Comparison of ENCODE assay signal across 24 mouse cellular contexts in genomic region chr19:16027876-16028670, GRCm38 (mm10). TPM values are rescaled to one million over a fixed set of nuclear protein-coding genes. Genes with fewer than 3 reads are reported as not detected.
DNase-seq lines count a peak whose midpoint lies in the region; ATAC-seq and TF ChIP-seq lines count a peak whose summit lies in the region.
"Had no signal": no experiment of that assay in that cellular context is flagged by ENCODE, and none has a peak within 500 bp of the region (broad histone marks: within the 10 kb centered on the region; RNA-seq: fewer than 3 reads in every experiment).

No protein-coding gene starts in this region.

- no peak for TF ChIP-seq CTCF in lung, postnatal 0 days (IDR thresholded peaks at IDR 0.05)
- TF ChIP-seq CTCF in MEL (IDR thresholded peaks at IDR 0.05 in 2 of 3, conservative IDR thresholded peaks at IDR 0.05 in 1 of 3; ENCODE audit: control insufficient read depth in 1 of 3, insufficient read depth in 1 of 3, low read depth in 2 of 3, low read length in 3 of 3, poor library complexity in 1 of 3, severe bottlenecking in 1 of 3): no peak

- ATAC-seq in lung, postnatal 0 days: no peak

- no peak for TF ChIP-seq POLR2A in MEL (IDR thresholded peaks at IDR 0.05; ENCODE audit: control insufficient read depth in 1 of 2, insufficient read depth in 1 of 2, low read depth in 1 of 2, low read length in 2 of 2, poor library complexity in 1 of 2)
- TF ChIP-seq POLR2A in myocyte (IDR thresholded peaks at IDR 0.05; ENCODE audit: insufficient read length, low read depth): no peak

- H3K9ac ChIP-seq in lung, postnatal 0 days (replicated peaks; ENCODE audit: low read depth): no peak overlapping the region
- H3K9ac ChIP-seq in MEL (ENCODE audit: control insufficient read depth, low read depth, low read length, poor library complexity, severe bottlenecking): peak overlapping the region; percentile 30
- H3K9ac ChIP-seq: hindbrain, embryonic 15.5 days; midbrain, embryonic 13.5 days had no signal

- H3K79me2 ChIP-seq in MEL (ENCODE audit: control insufficient read depth, insufficient read depth, low read length, poor library complexity) (no peaks in the 10 kb centered on the region), myocyte (ENCODE audit: control insufficient read depth, insufficient read depth) (no peaks in the 10 kb centered on the region)

- H3K27me3 ChIP-seq in lung, postnatal 0 days (replicated peaks; ENCODE audit: insufficient read depth, low read length): no peaks in the 10 kb centered on the region
- H3K27me3 ChIP-seq in MEL (ENCODE audit: control insufficient read depth in 1 of 2, insufficient read depth in 2 of 2, low read length in 2 of 2) (peaks cover 4 to 6% of the 10 kb centered on the region in 2 experiments), myocyte (ENCODE audit: control insufficient read depth, insufficient read depth, insufficient read length) (no peaks in the 10 kb centered on the region)
- H3K27me3 ChIP-seq in limb, embryonic 10.5 days (ENCODE audit: low read depth, poor library complexity, severe bottlenecking): no peaks in the 10 kb centered on the region
- H3K27me3 ChIP-seq: heart, embryonic 12.5 days; hindbrain, embryonic 15.5 days; midbrain, embryonic 13.5 days had no signal

- no peak overlapping the region for H3ac ChIP-seq in myocyte (ENCODE audit: control insufficient read depth, insufficient read length)

- 60% methylated on average over 15 of the region's 15 CpGs for WGBS in lung, postnatal 0 days
- WGBS in limb, embryonic 10.5 days: 88% methylated on average over 15 of the region's 15 CpGs

- no peak for TF ChIP-seq EP300 in lung, postnatal 0 days (IDR thresholded peaks at IDR 0.05)
- no peak for TF ChIP-seq EP300 in MEL (IDR thresholded peaks at IDR 0.05; ENCODE audit: low read depth in 1 of 2, low read length in 2 of 2)

- no peaks in the 10 kb centered on the region for H3K36me3 ChIP-seq in lung, postnatal 0 days (ENCODE audit: insufficient read depth, low read length)
- no peaks in the 10 kb centered on the region for H3K36me3 ChIP-seq in MEL (ENCODE audit: control insufficient read depth in 1 of 2, insufficient read depth in 2 of 2, low read length in 2 of 2)
- no peaks in the 10 kb centered on the region for H3K36me3 ChIP-seq in myocyte (ENCODE audit: control insufficient read depth, insufficient read depth)
- no peaks in the 10 kb centered on the region for H3K36me3 ChIP-seq in limb, embryonic 10.5 days
- H3K36me3 ChIP-seq: heart, embryonic 12.5 days; hindbrain, embryonic 15.5 days; midbrain, embryonic 13.5 days had no signal

- no peak for TF ChIP-seq RAD21 in MEL (IDR thresholded peaks at IDR 0.05; ENCODE audit: low read depth, low read length)

- no peak overlapping the region for H3K4me2 ChIP-seq in lung, postnatal 0 days (replicated peaks; ENCODE audit: low read depth, low read length)
- H3K4me2 ChIP-seq in myocyte (ENCODE audit: low read depth): peak overlapping the region; percentile 82

- H3K9me3 ChIP-seq in lung, postnatal 0 days (ENCODE audit: low read length): no peaks in the 10 kb centered on the region
- H3K9me3 ChIP-seq in MEL (replicated peaks; ENCODE audit: insufficient read depth, low read length): no peaks in the 10 kb centered on the region
- no peaks in the 10 kb centered on the region for H3K9me3 ChIP-seq in limb, embryonic 10.5 days (replicated peaks)
- H3K9me3 ChIP-seq: heart, embryonic 12.5 days; hindbrain, embryonic 15.5 days; midbrain, embryonic 13.5 days had no signal

- H3K4me3 ChIP-seq in lung, postnatal 0 days (ENCODE audit: low read depth, low read length): no peak overlapping the region
- H3K4me3 ChIP-seq in MEL (ENCODE audit: control insufficient read depth in 1 of 2, insufficient read depth in 1 of 2, low read depth in 2 of 2, low read length in 2 of 2) (peak overlapping the region; percentile 45 to 88), myocyte (peak overlapping the region; percentile 27)
- no peak overlapping the region for H3K4me3 ChIP-seq in limb, embryonic 10.5 days
- H3K4me3 ChIP-seq: hindbrain, embryonic 15.5 days; midbrain, embryonic 13.5 days had no signal

- H3K27ac ChIP-seq in lung, postnatal 0 days (ENCODE audit: low read length): no peak overlapping the region
- no peak overlapping the region for H3K27ac ChIP-seq in MEL (ENCODE audit: control insufficient read depth, low read depth, low read length)
- no peak overlapping the region for H3K27ac ChIP-seq in limb, embryonic 10.5 days
- H3K27ac ChIP-seq: hindbrain, embryonic 15.5 days; liver, embryonic 14.5 days; midbrain, embryonic 13.5 days had no signal

- DNase-seq in adrenal gland, postnatal 14 days: peak; percentile 29
- no peak for DNase-seq in adrenal gland, postnatal 10 days
- peak; percentile 19 for DNase-seq in lung, postnatal 10 days
- no peak for DNase-seq in lung, postnatal 0 days (ENCODE audit: low spot score)
- peak; percentile 43 for DNase-seq in MEL (ENCODE audit: low read depth, low spot score)
- DNase-seq in limb, embryonic 10.5 days (ENCODE audit: low spot score): no peak
- DNase-seq in urinary bladder, adult 2 months (ENCODE audit: low spot score): no peak
- DNase-seq: adrenal gland, adult 2 months; cerebellum, adult 11 months; cerebellum, adult 9-10 months; cerebellum, postnatal 36 days; gastrocnemius, postnatal 14 days; kidney, adult 18-20 months; kidney, postnatal 4 days; lung, embryonic 14.5 days; right cerebral cortex, adult 18-20 months; spleen, adult 18-20 months; thymus, adult 18-20 months; thymus, postnatal 25 days had no signal

- H3K4me1 ChIP-seq in lung, postnatal 0 days (ENCODE audit: insufficient read depth, low read depth, low read length): no peaks in the 10 kb centered on the region
- H3K4me1 ChIP-seq in MEL (ENCODE audit: control insufficient read depth in 1 of 2, insufficient read depth in 2 of 2, low read length in 2 of 2): peaks cover 0 to 4% of the 10 kb centered on the region in 2 experiments; a peak in 1 of 4 replicates
- H3K4me1 ChIP-seq in limb, embryonic 10.5 days: no peaks in the 10 kb centered on the region
- H3K4me1 ChIP-seq: heart, embryonic 12.5 days; hindbrain, embryonic 15.5 days; midbrain, embryonic 13.5 days had no signal

TF ChIP-seq in MEL, 35 proteins besides CTCF, POLR2A, EP300 and RAD21:
- TF ChIP-seq SMC3 (IDR thresholded peaks at IDR 0.05; ENCODE audit: low read depth, low read length): no peak
- TF ChIP-seq MAX (IDR thresholded peaks at IDR 0.05; ENCODE audit: low read length): no peak
- 0 out of 2 replicates have a peak, but pooled peaks have one; percentile 6 for TF ChIP-seq SIN3A (IDR thresholded peaks at IDR 0.05; ENCODE audit: low read length)

TF ChIP-seq in myocyte, 11 proteins besides CTCF, POLR2A, EP300 and RAD21:
- no peak for TF ChIP-seq MYOG (IDR thresholded peaks at IDR 0.05; ENCODE audit: control insufficient read depth in 1 of 3, insufficient read depth in 1 of 3, insufficient read length in 2 of 3, low read depth in 2 of 3)
- no peak for TF ChIP-seq REST (IDR thresholded peaks at IDR 0.05; ENCODE audit: insufficient read depth, insufficient read length)
- TF ChIP-seq CEBPB (IDR thresholded peaks at IDR 0.05; ENCODE audit: insufficient read depth, poor library complexity, severe bottlenecking): no peak
- TF ChIP-seq TCF12 (IDR thresholded peaks at IDR 0.05; ENCODE audit: insufficient read depth, poor library complexity, severe bottlenecking): no peak
- no peak for TF ChIP-seq POLR2AphosphoS2 (IDR thresholded peaks at IDR 0.05; ENCODE audit: insufficient read length, low read depth)
- TF ChIP-seq E2F4 (IDR thresholded peaks at IDR 0.05; ENCODE audit: insufficient read depth): no peak
- TF ChIP-seq MAX (IDR thresholded peaks at IDR 0.05; ENCODE audit: low read depth): no peak
- no peak for TF ChIP-seq USF1 (IDR thresholded peaks at IDR 0.05; ENCODE audit: low read depth)
- TF ChIP-seq MYOD1 (IDR thresholded peaks at IDR 0.05; ENCODE audit: control insufficient read depth in 1 of 3, insufficient read length in 2 of 3, low read depth in 2 of 3): no peak
- TF ChIP-seq SRF (IDR thresholded peaks at IDR 0.05; ENCODE audit: control insufficient read depth, insufficient read length, low read depth): no peak
- TF ChIP-seq TCF3 (IDR thresholded peaks at IDR 0.05; ENCODE audit: insufficient read length, low read depth): no peak

RNA-seq across cellular contexts. Expression of gene Cep78, which starts 43.3 kb away (rescaled TPM):
- total RNA-seq in adrenal gland, postnatal 14 days (2021): 11.1 and 11.9 TPM in 2 replicates
- 10 to 100 TPM; 11.2 to 11.5 TPM for total RNA-seq in adrenal gland, postnatal 10 days (2021)
- polyA plus RNA-seq in lung, postnatal 0 days (2015; fragmentation: Nextera tagmentation; extraction: Ambion mirVana): 10.4 and 12.3 TPM in 2 replicates
- 22.0 and 23.0 TPM in 2 replicates for total RNA-seq in MEL (2012; rRNA removed)
- 10 to 100 TPM in 1 of 2 experiments, not detected in 1; 22.2 TPM for polyA plus RNA-seq in MEL (2012; ENCODE audit: insufficient read depth in 1 of 2, insufficient read length in 2 of 2, low read depth in 1 of 2, low replicate concordance in 2 of 2, missing spikeins in 1 of 2)
- polyA plus RNA-seq in myocyte (2012; fragmentation: generic; extraction: Trizol): 4.0 TPM
- 57.7 and 62.1 TPM in 2 replicates for polyA plus RNA-seq in limb, embryonic 10.5 days (2016; fragmentation: Nextera tagmentation; extraction: Ambion mirVana)
- polyA plus RNA-seq in urinary bladder, adult 2 months (2012; rRNA removed): 7.1 and 8.4 TPM in 2 replicates

Comparison
In these comparisons a context has a peak if more than half of its experiments do, and no peak if none do; other contexts are left out.
1. DNase-seq: peak in adrenal gland, postnatal 14 days (single experiment), lung, postnatal 10 days (single experiment) and MEL (single experiment); none in adrenal gland, postnatal 10 days (single experiment), lung, postnatal 0 days (single experiment), limb, embryonic 10.5 days (single experiment) and urinary bladder, adult 2 months (single experiment).
2. H3K4me3 ChIP-seq: peak in MEL (2 of 2) and myocyte (single experiment); none in lung, postnatal 0 days (single experiment) and limb, embryonic 10.5 days (single experiment).